Mouse (Mus musculus): ENCODE results near the gene Gpr171. TPM values are rescaled to one million over a fixed set of nuclear protein-coding genes. Genes with fewer than 3 reads are reported as not detected.

The Gpr171 gene
- total RNA-seq (2023): 1 to 10 TPM; 1.9 to 3.0 TPM

DNA sequence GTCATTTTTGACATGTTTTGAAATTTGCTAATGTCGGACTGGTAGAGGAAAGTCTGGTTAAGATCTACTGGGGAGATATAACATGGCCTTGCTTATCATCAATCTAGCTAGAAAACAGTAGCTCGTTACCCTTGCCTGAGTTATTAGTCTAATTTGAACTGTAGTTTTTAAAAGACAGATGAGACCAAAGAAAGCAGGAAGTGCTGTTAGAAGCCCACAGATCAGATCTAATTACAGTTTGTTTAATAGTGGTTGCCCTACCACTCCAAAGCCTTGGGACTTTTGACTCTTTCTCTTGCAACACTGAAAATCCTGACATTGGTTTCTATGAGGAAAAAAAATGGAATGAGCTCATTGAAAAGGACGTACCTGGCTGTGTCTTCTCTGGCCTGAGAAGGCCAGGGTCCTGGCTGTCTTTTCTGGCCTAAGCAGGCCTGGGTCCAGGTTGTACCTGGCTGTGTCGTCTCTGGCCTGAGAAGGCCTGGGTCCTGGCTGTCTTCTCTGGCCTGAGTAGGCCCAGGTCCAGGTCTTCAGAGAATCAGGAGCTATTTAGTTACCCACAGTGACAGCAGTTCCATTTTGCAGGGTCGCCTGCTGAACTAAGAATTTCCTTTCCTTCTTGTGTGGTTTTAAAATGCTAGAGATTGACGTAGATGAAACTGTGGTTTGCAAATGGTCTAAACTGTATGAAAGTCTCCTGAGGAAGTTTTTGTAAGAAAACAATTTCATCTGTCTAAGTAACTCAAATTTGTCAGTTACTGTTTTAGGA, at the start of gene Gpr171:
TSS of gene Gpr171 (minus strand) at position 604 of the 769 bp plus-strand sequence.

Other genes with a start within 250 kb of the Gpr171 start
- gene Clrn1, start 216.5 kb downstream of the Gpr171 start, total RNA-seq (2023): not detected
- gene Med12l, start 96.0 kb downstream of the Gpr171 start, total RNA-seq (2023): 1 to 10 TPM; 1.0 to 1.1 TPM
- under 1 TPM; 0.73 to 0.77 TPM for gene P2ry14, start 51.8 kb upstream of the Gpr171 start, total RNA-seq (2023)
- not detected for gene Gpr87, start 93.3 kb upstream of the Gpr171 start, total RNA-seq (2023)
- gene P2ry13, start 109.1 kb upstream of the Gpr171 start, total RNA-seq (2023): 10 to 100 TPM; 13.8 to 14.6 TPM
- 1 to 10 TPM; 1.3 to 1.8 TPM for gene P2ry12, start 161.1 kb upstream of the Gpr171 start, total RNA-seq (2023)
- gene Igsf10, start 242.6 kb upstream of the Gpr171 start, total RNA-seq (2023): not detected